8 mouse cellular contexts compared by ENCODE assay signal in genomic region chr12:86885336-86885735, GRCm38 (mm10). TPM values are rescaled to one million over a fixed set of nuclear protein-coding genes. Genes with fewer than 3 reads are reported as not detected.
DNase-seq lines count a peak whose midpoint lies in the region; ATAC-seq and TF ChIP-seq lines count a peak whose summit lies in the region.

No protein-coding gene starts in this region.

- H3K9me3 ChIP-seq in CH12.LX (replicated peaks; ENCODE audit: low read length), result peaks cover 5% of the 10 kb centered on the region
- no peaks in the 10 kb centered on the region for H3K9me3 ChIP-seq in forebrain, embryonic 16.5 days (ENCODE audit: control insufficient read depth, low read length)
- no peaks in the 10 kb centered on the region for H3K9me3 ChIP-seq in liver, embryonic 13.5 days (replicated peaks)

- TF ChIP-seq POLR2A in CH12.LX (IDR thresholded peaks at IDR 0.05; ENCODE audit: low read depth, low read length), result no peak
- no peak for TF ChIP-seq POLR2A in thymus, adult 2 months (IDR thresholded peaks at IDR 0.05; ENCODE audit: control insufficient read depth, extremely low read depth, insufficient read depth, low read length, poor library complexity)

- TF ChIP-seq RAD21 in CH12.LX (IDR thresholded peaks at IDR 0.05; ENCODE audit: low read depth, low read length), result no peak

- no peaks in the 10 kb centered on the region for H3K27me3 ChIP-seq in CH12.LX (replicated peaks)
- H3K27me3 ChIP-seq in forebrain, embryonic 16.5 days (replicated peaks; ENCODE audit: control insufficient read depth, insufficient read depth, low read length), result no peaks in the 10 kb centered on the region
- peaks cover 98% of the 10 kb centered on the region for H3K27me3 ChIP-seq in liver, embryonic 13.5 days
- no peaks in the 10 kb centered on the region; the same call in 1 of the 2 replicates for H3K27me3 ChIP-seq in thymus, adult 2 months (ENCODE audit: control insufficient read depth, insufficient read depth, low read length)

- no peak for TF ChIP-seq EP300 in CH12.LX (IDR thresholded peaks at IDR 0.05; ENCODE audit: low read length)

- H3K27ac ChIP-seq in gastrocnemius, adult 2 months, result peak overlapping the region; percentile 100
- no peak overlapping the region for H3K27ac ChIP-seq in CH12.LX (ENCODE audit: insufficient read depth, low read depth)
- peak overlapping the region; percentile 100 for H3K27ac ChIP-seq in forebrain, embryonic 16.5 days (ENCODE audit: low read length)
- peak overlapping the region; percentile 50; the same call in 1 of the 2 replicates for H3K27ac ChIP-seq in liver, embryonic 13.5 days
- H3K27ac ChIP-seq in thymus, adult 2 months (ENCODE audit: control insufficient read depth, insufficient read depth, low read length), result no peak overlapping the region

- WGBS in forebrain, embryonic 16.5 days, result 4% methylated on average over 6 of the region's 6 CpGs
- 26% methylated on average over 6 of the region's 6 CpGs for WGBS in liver, embryonic 13.5 days (ENCODE audit: insufficient replicate concordance)
- WGBS in thymus, adult 2 months, result 53% methylated on average over 6 of the region's 6 CpGs

- dilution Hi-C loops in CH12.LX (cut with MboI; ENCODE audit: extremely low pct_ligation_motif_present, extremely low pct_unique_long_range_greater_than_20kb, low sequenced_read_pairs), result no loop called here

- peak overlapping the region; percentile 99 for H3K4me3 ChIP-seq in gastrocnemius, adult 2 months
- peak overlapping the region; percentile 32 to 89 (median 42) for H3K4me3 ChIP-seq in CH12.LX (replicated peaks in 1 of 3; ENCODE audit: low read depth in 2 of 3, low read length in 2 of 3, poor library complexity in 1 of 3)
- H3K4me3 ChIP-seq in forebrain, embryonic 16.5 days (replicated peaks; ENCODE audit: low read length), result peak overlapping the region; percentile 99
- peak overlapping the region; percentile 62 for H3K4me3 ChIP-seq in liver, embryonic 13.5 days (replicated peaks)
- H3K4me3 ChIP-seq in thymus, adult 2 months (ENCODE audit: control insufficient read depth, insufficient read depth, low read length), result no peak overlapping the region

- no peak for ATAC-seq in forebrain, embryonic 16.5 days
- ATAC-seq in liver, embryonic 13.5 days (ENCODE audit: low read depth), result no peak

- in situ Hi-C loops in CH12.LX (cut with MboI; ENCODE audit: low pct_ligation_motif_present, low pct_unique_long_range_greater_than_20kb, low sequenced_read_pairs), result loop anchor here (5.0 kb wide), 1 partner anchor 53 kb away; no protein-coding TSS in a partner anchor

- peaks cover 27% of the 10 kb centered on the region for H3K79me2 ChIP-seq in CH12.LX (replicated peaks; ENCODE audit: control insufficient read depth, extremely low read depth, insufficient read depth, poor library complexity, severe bottlenecking)

- H3K36me3 ChIP-seq in CH12.LX (replicated peaks in 1 of 2; ENCODE audit: control insufficient read depth in 1 of 2, insufficient read depth in 1 of 2, low read length in 1 of 2), result peaks cover 11 to 17% of the 10 kb centered on the region in 2 experiments
- no peaks in the 10 kb centered on the region for H3K36me3 ChIP-seq in forebrain, embryonic 16.5 days (ENCODE audit: control insufficient read depth, insufficient read depth)
- no peaks in the 10 kb centered on the region for H3K36me3 ChIP-seq in liver, embryonic 13.5 days
- H3K36me3 ChIP-seq in thymus, adult 2 months (ENCODE audit: control insufficient read depth, insufficient read depth, low read length), result no peaks in the 10 kb centered on the region

- no peak for TF ChIP-seq CTCF in gastrocnemius, adult 2 months (IDR thresholded peaks at IDR 0.05)
- no peak for TF ChIP-seq CTCF in CH12.LX (conservative IDR thresholded peaks at IDR 0.05 in 1 of 2, IDR thresholded peaks at IDR 0.05 in 1 of 2; ENCODE audit: low read depth in 2 of 2, low read length in 2 of 2)
- TF ChIP-seq CTCF in thymus, adult 2 months (IDR thresholded peaks at IDR 0.05; ENCODE audit: borderline replicate concordance, control insufficient read depth, extremely low read depth, insufficient read depth, low read length, poor library complexity), result no peak

- DNase-seq in gastrocnemius, adult 2 months, result no peak
- no peak for DNase-seq in gastrocnemius, adult 18-20 months (ENCODE audit: low spot score)
- DNase-seq in CH12.LX (ENCODE audit: extremely low read depth), result no peak
- DNase-seq in liver, embryonic 13.5 days, result no peak
- no peak for DNase-seq in urinary bladder, adult 2 months (ENCODE audit: low spot score)
- no peak for DNase-seq in thymus, adult 2 months
- DNase-seq in left cerebral cortex, adult 8-10 months (ENCODE audit: low spot score in 2 of 2), result no peak

- intact Hi-C loops in gastrocnemius, adult 2 months (cut with DNase I), result loop anchor here (2.0 kb wide), 1 partner anchor 61 kb away; no protein-coding TSS in a partner anchor

- peak overlapping the region; percentile 89 for H3K9ac ChIP-seq in CH12.LX (ENCODE audit: insufficient read depth, low read depth)
- peak overlapping the region; percentile 55; the same call in 1 of the 2 replicates for H3K9ac ChIP-seq in forebrain, embryonic 16.5 days (replicated peaks; ENCODE audit: low read depth, low read length)
- H3K9ac ChIP-seq in liver, embryonic 13.5 days, result peak overlapping the region; percentile 22; the same call in 1 of the 2 replicates

- peaks cover 27 to 60% of the 10 kb centered on the region in 2 experiments for H3K4me1 ChIP-seq in CH12.LX (ENCODE audit: control insufficient read depth in 1 of 2, insufficient read depth in 2 of 2)
- H3K4me1 ChIP-seq in forebrain, embryonic 16.5 days (replicated peaks; ENCODE audit: control insufficient read depth, insufficient read depth, low read length), result peaks cover 54% of the 10 kb centered on the region
- peaks cover 73% of the 10 kb centered on the region for H3K4me1 ChIP-seq in liver, embryonic 13.5 days (replicated peaks)
- peaks cover 45% of the 10 kb centered on the region for H3K4me1 ChIP-seq in thymus, adult 2 months (replicated peaks; ENCODE audit: control insufficient read depth, insufficient read depth, low read length)

- H3K4me2 ChIP-seq in CH12.LX (ENCODE audit: insufficient read depth, low read depth, poor library complexity, severe bottlenecking), result peak overlapping the region; percentile 94
- H3K4me2 ChIP-seq in forebrain, embryonic 16.5 days (ENCODE audit: low read length), result peak overlapping the region; percentile 60
- H3K4me2 ChIP-seq in liver, embryonic 13.5 days, result peak overlapping the region; percentile 71

TF ChIP-seq in CH12.LX, 34 proteins besides CTCF, POLR2A, EP300 and RAD21:
- TF ChIP-seq USF2 (conservative IDR thresholded peaks at IDR 0.05; ENCODE audit: low read depth, low read length) (no peak), ELF1 (IDR thresholded peaks at IDR 0.05; ENCODE audit: low read depth, low read length) (no peak), MYC (IDR thresholded peaks at IDR 0.05; ENCODE audit: low read depth, low read length) (no peak), BHLHE40 (IDR thresholded peaks at IDR 0.05; ENCODE audit: low read depth, low read length) (no peak), TBP (conservative IDR thresholded peaks at IDR 0.05; ENCODE audit: low read depth, low read length) (no peak), MAZ (IDR thresholded peaks at IDR 0.05; ENCODE audit: low read depth, low read length) (no peak), ZNF384 (IDR thresholded peaks at IDR 0.05; ENCODE audit: low read depth, low read length) (no peak), ETS1 (conservative IDR thresholded peaks at IDR 0.05; ENCODE audit: low read depth, low read length) (no peak), POLR2AphosphoS2 (IDR thresholded peaks at IDR 0.05; ENCODE audit: low read depth, low read length) (no peak), HCFC1 (IDR thresholded peaks at IDR 0.05; ENCODE audit: low read depth, low read length) (no peak)

RNA-seq across cellular contexts. Expression of gene Irf2bpl, which starts 0.7 kb away (rescaled TPM):
- 10 to 100 TPM; 21.5 to 28.2 TPM for total RNA-seq in gastrocnemius, adult 2 months (2021)
- total RNA-seq in gastrocnemius, adult 18-20 months (2021), result 10 to 100 TPM; 20.3 to 24.8 TPM
- total RNA-seq in CH12.LX (2012; rRNA removed) (19.6 and 21.4 TPM in 2 replicates), CH12.LX (2014; rRNA removed) (7.0 and 8.2 TPM in 2 replicates)
- polyA plus RNA-seq in CH12.LX (2012; ENCODE audit: insufficient read length, low read depth), result 10.2 and 12.1 TPM in 2 replicates
- polyA plus RNA-seq in forebrain, embryonic 16.5 days (2015; fragmentation: Nextera tagmentation; extraction: Ambion mirVana), result 67.0 and 74.0 TPM in 2 replicates
- polyA plus RNA-seq in liver, embryonic 13.5 days (2015; fragmentation: Nextera tagmentation; extraction: Ambion mirVana), result 2.8 and 3.0 TPM in 2 replicates
- 29.6 and 38.2 TPM in 2 replicates for polyA plus RNA-seq in urinary bladder, adult 2 months (2012; rRNA removed)
- 38.6 and 46.1 TPM in 2 replicates for polyA plus RNA-seq in thymus, adult 2 months (2012; rRNA removed)
- 10 to 100 TPM; 60.7 to 74.9 (median 68.5) TPM for total RNA-seq in left cerebral cortex, adult 8-10 months (2022)

Comparison
In these comparisons a context has a peak if more than half of its experiments do, and no peak if none do; other contexts are left out.
1. H3K27ac ChIP-seq: peak in gastrocnemius, adult 2 months (single experiment), forebrain, embryonic 16.5 days (single experiment) and liver, embryonic 13.5 days (single experiment); none in CH12.LX (single experiment) and thymus, adult 2 months (single experiment).
2. H3K9ac ChIP-seq: peak in every context shown above with its lines; median percentile 89 in CH12.LX; 55 in forebrain, embryonic 16.5 days; 22 in liver, embryonic 13.5 days.
3. Peak in every context shown above with its lines, with median percentiles within 50 percentile points of each other: H3K4me2 ChIP-seq.